Mouse (Mus musculus) mesoderm, embryonic 11.5 days (tissue): ENCODE data around the gene Mlx.
"Not testable (repeated sequence)": the region's sequence is repeated elsewhere in the genome, so short reads cannot be mapped to it uniquely, and the experiment has no call there.

Source experiments
- DNase-seq: peaks from one replicate; pipeline ENCODE4 v3.0.0-alpha.2; 2012; ENCODE audit warnings: low read depth, low spot score

The Mlx gene

GRCm38 (mm10) chr11:101098231-101098630 lies 11.2 kb downstream of the Mlx start:
- no peak for DNase-seq

- DNase-seq = no peak
Measured at GRCm38 (mm10) chr11:101103011-101103410, 15.9 kb downstream of the Mlx start.

DNA sequence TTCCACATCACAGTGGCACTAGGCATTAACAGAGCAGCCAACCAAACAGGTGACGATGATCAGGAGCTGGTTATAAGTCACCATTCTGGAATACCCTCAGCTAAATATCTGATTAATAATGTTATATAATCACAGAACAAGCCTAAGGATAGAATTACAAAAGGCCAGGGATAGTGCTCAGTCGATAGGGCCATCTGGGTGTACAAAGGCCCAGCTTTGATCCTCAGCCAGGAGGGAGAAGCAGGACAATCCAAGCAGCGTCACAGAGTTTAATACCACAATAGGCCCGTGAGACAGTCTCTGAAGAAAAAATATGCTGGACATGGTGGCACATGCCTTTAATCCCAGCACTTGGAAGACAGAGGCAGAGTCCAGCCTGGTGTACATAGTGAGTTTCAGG lies 22.3 kb downstream of the Mlx start:
- no peak for DNase-seq

GRCm38 (mm10) chr11:101110708-101111107 lies 23.6 kb downstream of the Mlx start:
- no peak for DNase-seq

- no peak for DNase-seq
Measured at GRCm38 (mm10) chr11:101111178-101111577, 24.1 kb downstream of the Mlx start.

DNA sequence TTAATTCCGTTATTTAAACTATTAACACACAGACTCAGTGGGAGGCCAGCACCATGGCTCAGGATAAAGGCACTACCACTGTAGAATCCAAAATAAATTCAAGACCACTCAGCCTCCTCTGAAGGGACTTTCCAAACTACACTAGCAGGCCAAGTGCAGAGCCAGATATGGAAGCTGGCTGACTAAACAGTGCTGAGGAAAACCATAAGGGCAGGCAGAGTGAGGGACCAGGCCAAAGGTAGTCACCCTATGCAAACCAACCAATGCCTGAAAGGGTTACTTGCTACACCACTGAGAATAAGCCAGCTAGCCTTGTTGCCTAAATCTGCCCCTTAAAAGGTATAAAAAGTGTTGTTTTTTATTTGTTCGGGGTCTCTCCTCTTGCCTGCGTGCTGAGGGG lies 25.1 kb downstream of the Mlx start:
- DNase-seq = no peak

- DNase-seq = no peak
Measured at GRCm38 (mm10) chr11:101115564-101115963, 28.5 kb downstream of the Mlx start.

DNA sequence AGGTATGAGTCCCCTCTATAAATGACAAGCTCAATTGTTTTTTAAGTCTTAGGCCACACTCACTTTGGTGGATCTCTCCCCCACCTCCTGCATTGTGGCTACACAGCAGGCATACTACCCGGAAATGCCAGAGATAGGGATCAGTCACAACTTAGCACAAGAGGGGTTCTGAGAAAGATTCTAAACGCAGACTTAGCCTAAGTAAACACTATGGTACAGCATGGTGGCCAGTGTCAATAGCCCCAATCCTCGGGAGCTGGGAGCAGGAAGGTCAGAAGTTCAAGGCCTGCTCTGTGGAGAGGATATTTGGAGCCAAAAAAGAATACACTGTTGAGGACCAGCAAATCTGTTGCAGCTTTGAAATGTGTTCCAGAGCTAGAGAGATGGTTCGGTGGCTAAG lies 31.0 kb downstream of the Mlx start:
- DNase-seq = no peak

GRCm38 (mm10) chr11:101119131-101119760 lies 32.2 kb downstream of the Mlx start:
- DNase-seq = no peak

DNA sequence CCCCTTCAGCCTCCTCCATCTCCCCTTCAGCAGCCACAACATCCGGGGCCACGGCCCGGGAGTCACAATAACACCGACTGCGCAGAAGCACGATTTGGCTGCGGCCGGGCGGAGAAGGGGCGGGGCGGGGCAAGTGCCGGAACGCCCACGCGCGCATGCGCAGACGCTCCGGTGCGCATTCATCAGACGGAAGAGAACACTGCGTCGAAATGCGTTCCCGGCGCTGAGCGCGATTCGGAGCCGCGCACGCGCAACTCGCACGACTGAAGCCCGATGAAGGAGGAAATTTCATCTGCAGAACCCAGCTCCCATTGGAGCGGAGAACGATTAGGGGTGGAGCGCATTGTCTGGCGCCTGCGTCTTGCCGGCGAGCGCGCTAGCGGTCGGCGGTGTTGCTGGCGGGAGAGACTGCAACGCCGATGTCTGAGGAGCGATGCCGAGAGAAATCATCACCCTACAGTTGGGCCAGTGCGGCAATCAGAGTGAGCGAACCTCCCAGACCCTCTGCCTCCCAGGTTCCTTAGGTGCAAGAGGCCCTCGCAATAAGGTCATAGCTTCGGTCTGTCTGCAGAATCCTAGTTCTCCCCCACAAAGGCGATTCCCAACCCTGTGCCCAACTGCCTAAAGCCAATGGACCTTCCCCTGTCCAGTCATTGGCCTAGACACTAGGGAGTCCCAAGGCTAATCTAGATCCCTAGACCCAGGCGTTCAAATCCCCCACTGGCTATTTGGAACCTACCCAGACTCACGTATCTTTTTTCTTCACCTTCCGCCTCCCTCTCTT lies 32.9 kb downstream of the Mlx start, which contains the start of the genes Retreg3 and Tubg1:
TSS of gene Retreg3 (minus strand) at position 133 of the 784 bp plus-strand sequence.
TSS of gene Tubg1 (plus strand) at position 178 of the 784 bp plus-strand sequence.
- peak; percentile 100 for DNase-seq

- DNase-seq = no peak
Measured at GRCm38 (mm10) chr11:101120545-101121188, 33.6 kb downstream of the Mlx start.

- DNase-seq = not testable (repeated sequence)
Measured at GRCm38 (mm10) chr11:101124494-101124893, 37.4 kb downstream of the Mlx start.

GRCm38 (mm10) chr11:101125008-101125407 lies 37.9 kb downstream of the Mlx start:
- not testable (repeated sequence) for DNase-seq

DNA sequence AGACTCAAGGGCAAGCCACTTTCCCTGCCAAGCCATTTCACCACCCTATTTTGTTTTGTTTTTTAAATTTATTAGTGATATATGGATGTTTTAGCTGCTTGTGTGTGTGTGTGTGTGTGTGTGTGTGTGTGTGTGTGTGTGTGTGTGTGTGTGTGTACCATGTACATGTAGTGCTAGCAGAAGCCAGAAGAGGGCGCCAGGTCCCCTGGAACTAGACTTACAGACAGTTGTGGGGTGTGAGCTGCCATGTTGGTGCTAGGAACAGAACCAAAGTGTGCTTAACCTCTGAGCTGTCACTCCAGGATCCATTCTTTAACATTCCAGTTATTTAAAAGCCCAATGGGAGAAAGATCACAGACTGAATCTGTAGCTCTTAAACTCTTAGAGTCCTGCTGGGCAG lies 40.0 kb downstream of the Mlx start:
- no peak for DNase-seq

- DNase-seq = no peak
Measured at GRCm38 (mm10) chr11:101128996-101129577, 42.0 kb downstream of the Mlx start.

- DNase-seq = no peak
Measured at GRCm38 (mm10) chr11:101130056-101130756, 43.1 kb downstream of the Mlx start.

DNA sequence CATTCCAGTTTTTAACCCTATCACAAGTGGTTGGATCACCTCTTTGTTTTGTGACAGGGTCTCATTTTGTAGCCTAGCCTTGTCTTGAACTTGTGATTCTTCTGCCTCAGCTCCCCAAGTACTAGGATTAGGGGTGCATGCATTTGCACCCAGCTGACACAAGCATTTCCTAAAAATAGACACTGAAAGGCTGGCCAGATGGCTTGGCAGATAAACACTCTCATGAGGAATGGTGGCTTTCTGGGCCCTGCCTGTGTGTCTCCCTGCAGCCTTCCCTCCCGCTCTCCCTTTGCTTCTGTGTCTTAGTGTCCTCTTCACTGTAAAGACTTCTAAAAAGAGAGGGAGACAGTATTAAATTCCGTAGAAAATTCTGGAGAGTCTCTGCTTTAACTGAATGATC lies 44.1 kb downstream of the Mlx start:
- DNase-seq = no peak

- DNase-seq = peak; percentile 56
Measured at GRCm38 (mm10) chr11:101131701-101132100, 44.6 kb downstream of the Mlx start.

DNA sequence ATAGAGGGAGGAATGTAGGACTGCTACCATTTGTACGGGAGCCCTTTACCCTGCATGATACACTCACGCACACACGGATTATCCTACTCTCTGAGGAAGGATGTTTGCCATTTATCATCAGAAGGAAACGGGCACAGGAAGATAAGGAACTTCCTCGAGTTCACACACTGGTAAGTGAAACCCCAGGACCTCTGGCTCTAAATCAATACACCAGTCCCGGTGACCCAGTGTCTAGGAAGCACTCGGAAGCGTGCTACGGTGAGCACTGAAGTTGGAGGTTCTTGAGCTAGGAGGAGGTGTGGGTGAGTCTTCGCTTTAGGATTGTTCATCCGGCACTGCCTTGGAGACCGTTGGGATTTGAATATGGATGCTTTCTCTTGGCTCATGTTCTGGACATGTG lies 46.0 kb downstream of the Mlx start:
- no peak for DNase-seq

- no peak for DNase-seq
Measured at GRCm38 (mm10) chr11:101134217-101134865, 47.3 kb downstream of the Mlx start.

DNA sequence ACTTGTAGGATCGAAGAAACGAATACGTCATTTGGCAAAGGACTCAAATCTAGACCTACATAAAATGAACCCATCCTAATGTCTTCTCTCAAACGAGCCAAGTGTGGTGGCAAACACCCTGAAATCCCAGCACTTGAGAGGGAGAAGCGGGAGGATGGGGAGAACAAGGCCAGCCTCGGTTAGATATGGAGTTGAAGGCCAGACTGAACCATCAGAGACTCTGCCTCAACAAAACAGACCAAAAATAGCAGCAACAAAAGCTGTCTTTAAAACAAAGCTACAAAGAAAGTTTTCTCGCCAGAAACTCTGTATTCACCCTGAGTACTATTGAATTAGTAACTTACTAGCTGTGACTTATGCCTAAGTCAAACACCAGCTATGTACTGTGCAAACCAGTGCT lies 49.9 kb downstream of the Mlx start:
- no peak for DNase-seq
